Mouse (Mus musculus): Measurements from ENCODE around the gene Troap. TPM values are rescaled to one million over a fixed set of nuclear protein-coding genes. Genes with fewer than 3 reads are reported as not detected.

Troap gene
- polyA plus RNA-seq, 1 experiment = 72.8 TPM

- no peak for TF ChIP-seq GATA1 (IDR thresholded peaks at IDR 0.05; ENCODE audit: low read length)
Observed at GRCm38 (mm10) chr15:99113396-99113975, 39.1 kb downstream of the Troap start.

GRCm38 (mm10) chr15:99114312-99115064, 40.1 kb downstream of the Troap start:
- TF ChIP-seq GATA1 (IDR thresholded peaks at IDR 0.05; ENCODE audit: low read length) = no peak

DNA sequence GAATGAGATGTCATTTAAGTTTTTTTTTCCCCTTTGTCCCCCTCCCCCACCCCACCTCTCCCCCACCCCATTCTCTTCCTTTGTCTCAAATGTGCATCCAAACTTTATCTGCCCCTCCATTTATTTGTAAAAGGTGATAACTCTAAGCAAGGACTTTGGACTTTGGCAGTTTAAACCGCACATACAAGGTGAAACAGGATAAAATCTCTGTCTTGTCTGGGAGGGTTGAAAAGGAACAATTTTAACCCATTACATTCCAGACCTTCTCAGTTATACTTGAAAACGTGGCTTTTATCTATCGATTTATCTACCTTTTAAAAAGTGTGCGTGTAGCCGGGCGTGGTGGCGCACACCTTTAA, 40.7 kb downstream of the Troap start:
- TF ChIP-seq GATA1 (IDR thresholded peaks at IDR 0.05; ENCODE audit: low read length) = no peak

DNA sequence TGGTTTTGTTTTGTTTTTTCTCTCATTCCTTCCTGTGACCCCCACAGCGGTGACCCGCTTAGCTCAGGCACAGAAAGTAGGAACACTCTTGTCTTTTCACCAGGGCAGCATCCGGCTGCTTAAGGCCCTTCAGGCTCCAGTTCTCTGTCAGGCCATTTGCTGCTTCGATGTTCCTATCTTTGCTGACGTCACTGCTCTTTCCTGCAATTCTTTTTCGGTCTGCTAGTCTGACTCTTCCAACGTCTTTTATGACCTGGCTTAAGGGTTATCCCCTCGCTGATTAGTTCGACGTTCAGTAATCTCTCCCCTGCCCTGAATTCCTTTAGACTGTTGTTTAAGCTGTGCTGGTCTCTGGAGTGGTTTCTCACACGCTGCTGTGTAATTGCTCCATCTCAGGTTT, 42.2 kb downstream of the Troap start:
- no peak for TF ChIP-seq GATA1 (IDR thresholded peaks at IDR 0.05; ENCODE audit: low read length)

DNA sequence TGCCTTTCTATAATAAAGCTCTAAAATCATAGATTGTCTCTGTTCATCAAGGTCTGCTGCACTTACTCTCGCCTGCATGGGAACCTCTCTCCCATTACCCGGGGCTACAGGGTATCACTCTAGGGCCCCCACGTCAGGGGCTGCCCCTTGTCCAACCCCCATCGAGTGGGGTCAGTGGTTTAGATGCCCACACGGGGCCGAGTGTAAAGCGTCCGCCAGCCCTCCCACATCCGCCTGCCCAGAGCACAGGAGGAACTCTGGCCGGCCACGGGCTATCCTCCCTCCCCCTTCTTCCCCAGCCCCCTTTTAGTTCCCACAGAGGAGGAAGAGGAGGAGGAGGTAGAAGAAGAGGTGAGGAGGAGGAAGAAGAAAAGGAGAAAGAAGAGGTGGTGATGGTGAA, 46.4 kb downstream of the Troap start:
- no peak for TF ChIP-seq GATA1 (IDR thresholded peaks at IDR 0.05; ENCODE audit: low read length)

- no peak for TF ChIP-seq GATA1 (IDR thresholded peaks at IDR 0.05; ENCODE audit: low read length)
Observed at GRCm38 (mm10) chr15:99122642-99123041, 48.3 kb downstream of the Troap start.

- TF ChIP-seq GATA1 (IDR thresholded peaks at IDR 0.05; ENCODE audit: low read length) = no peak
Observed at GRCm38 (mm10) chr15:99125711-99126080, 51.3 kb downstream of the Troap start, which contains the start of gene Spats2. Gene Spats2, plus strand, starts transcription at chr15:99125916.

GRCm38 (mm10) chr15:99126081-99126815, 51.9 kb downstream of the Troap start:
- no peak for TF ChIP-seq GATA1 (IDR thresholded peaks at IDR 0.05; ENCODE audit: low read length)

DNA sequence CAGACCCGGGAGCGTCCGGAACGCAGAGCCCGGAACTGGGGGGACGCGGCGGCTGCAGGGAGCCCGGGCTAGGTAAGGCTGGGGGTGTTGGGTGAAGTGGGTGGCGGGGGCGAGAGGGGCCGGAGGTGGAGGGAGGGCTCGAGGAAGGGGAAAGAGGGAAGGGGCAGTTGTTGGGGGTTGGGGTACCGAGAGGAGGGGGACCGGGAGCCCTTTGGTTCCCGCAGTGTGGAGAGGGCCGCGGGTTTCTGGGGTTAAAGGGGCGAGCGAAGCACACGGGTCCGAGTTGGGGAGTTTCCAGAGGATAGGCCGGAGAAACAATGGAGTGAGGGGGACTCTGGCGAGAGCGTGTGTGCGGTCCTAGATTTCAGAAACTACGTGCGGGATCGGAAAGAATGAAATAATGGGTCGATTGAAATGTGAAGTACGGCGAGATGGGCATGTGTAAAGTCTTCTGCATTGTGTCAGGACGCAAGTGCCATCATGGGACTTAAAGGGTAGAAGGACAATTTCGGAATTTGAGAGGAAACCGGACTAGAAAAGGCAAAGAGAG, 52.5 kb downstream of the Troap start:
- TF ChIP-seq GATA1 (IDR thresholded peaks at IDR 0.05; ENCODE audit: low read length) = no peak

GRCm38 (mm10) chr15:99127851-99128522, 53.6 kb downstream of the Troap start:
- no peak for TF ChIP-seq GATA1 (IDR thresholded peaks at IDR 0.05; ENCODE audit: low read length)

DNA sequence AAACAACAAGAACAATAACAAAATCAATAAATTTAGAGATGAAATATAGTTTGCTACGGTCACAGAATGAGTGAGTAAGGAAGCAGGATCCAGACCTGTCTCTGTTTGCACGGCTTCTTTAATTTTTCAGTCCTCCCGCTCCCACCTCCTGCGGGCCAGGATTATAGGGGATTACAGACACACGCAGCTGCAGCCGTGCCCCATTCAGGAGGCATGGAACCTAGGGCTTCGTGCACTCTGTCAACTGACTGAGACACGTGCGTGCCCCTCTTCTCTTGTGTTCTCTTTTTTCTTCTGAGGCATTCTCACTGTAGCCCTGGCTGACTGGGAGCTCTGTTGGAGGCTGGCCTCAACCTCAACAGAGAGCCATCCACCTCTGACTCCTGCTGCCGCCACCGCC, 55.1 kb downstream of the Troap start:
- TF ChIP-seq GATA1 (IDR thresholded peaks at IDR 0.05; ENCODE audit: low read length) = no peak

- no peak for TF ChIP-seq GATA1 (IDR thresholded peaks at IDR 0.05; ENCODE audit: low read length)
Observed at GRCm38 (mm10) chr15:99129956-99130910, 55.9 kb downstream of the Troap start.

Other genes with a start within 250 kb of the Troap start
- gene Prkag1, start 243.1 kb upstream of the Troap start, polyA plus RNA-seq (2012) = 131 and 155 TPM in 2 replicates
- gene Kmt2d, start 203.4 kb upstream of the Troap start, polyA plus RNA-seq (2012) = 38.0 and 38.1 TPM in 2 replicates
- 2.4 and 2.7 TPM in 2 replicates for gene Rhebl1, start 180.0 kb upstream of the Troap start, polyA plus RNA-seq (2012)
- gene Dhh, start 176.0 kb upstream of the Troap start, polyA plus RNA-seq (2012) = not detected in 2 replicates
- gene Lmbr1l, start 156.3 kb upstream of the Troap start, polyA plus RNA-seq (2012) = 7.5 and 9.2 TPM in 2 replicates
- gene Tuba1b, start 140.0 kb upstream of the Troap start, polyA plus RNA-seq (2012) = 181 and 410 TPM in 2 replicates
- gene Gm49450, start 121.0 kb upstream of the Troap start, polyA plus RNA-seq (2012) = not detected in 2 replicates
- 2.5 and 19.3 TPM in 2 replicates for gene Tuba1a, start 120.9 kb upstream of the Troap start, polyA plus RNA-seq (2012)
- gene Tuba1c, start 44.7 kb upstream of the Troap start, polyA plus RNA-seq (2012) = 33.1 and 52.2 TPM in 2 replicates
- gene Prph, start 19.4 kb upstream of the Troap start, polyA plus RNA-seq (2012) = not detected in 2 replicates
- not detected in 2 replicates for gene C1ql4, start 13.2 kb downstream of the Troap start, polyA plus RNA-seq (2012)
- not detected in 2 replicates for gene Dnajc22, start 18.6 kb downstream of the Troap start, polyA plus RNA-seq (2012)
- not detected in 2 replicates for gene Spats2, start 51.3 kb downstream of the Troap start, polyA plus RNA-seq (2012)
- gene Kcnh3, start 150.3 kb downstream of the Troap start, polyA plus RNA-seq (2012) = not detected in 2 replicates
- 87.2 and 126 TPM in 2 replicates for gene Mcrs1, start 177.4 kb downstream of the Troap start, polyA plus RNA-seq (2012)
- 25.8 and 30.9 TPM in 2 replicates for gene Prpf40b, start 220.5 kb downstream of the Troap start, polyA plus RNA-seq (2012)
- gene Fam186b, start 221.3 kb downstream of the Troap start, polyA plus RNA-seq (2012) = not detected in 2 replicates

All from G1E-ER4 (cell line).